Mouse (Mus musculus): ENCODE measurements around the gene Srl.

- no peak for TF ChIP-seq EP300 (optimal IDR thresholded peaks at IDR 0.05)
- no peak for TF ChIP-seq CTCF (IDR thresholded peaks at IDR 0.05; ENCODE audit: low read depth)
These were observed 39.0 kb downstream of the Srl start for GRCm38 (mm10) chr16:4502568-4502967.

All from stomach, postnatal 0 days (tissue).